Mouse (Mus musculus): ENCODE measurements around the gene C530008M17Rik. TPM values are rescaled to one million over a fixed set of nuclear protein-coding genes. Genes with fewer than 3 reads are reported as not detected.

C530008M17Rik gene
- polyA plus RNA-seq, 1 experiment, result 5.4 TPM

GRCm38 (mm10) chr5:76635592-76635991 lies 20.7 kb upstream of the C530008M17Rik start:
- no peaks in the 10 kb centered on the region for H3K27me3 ChIP-seq (ENCODE audit: control insufficient read depth)
- TF ChIP-seq TAL1 (IDR thresholded peaks at IDR 0.05; ENCODE audit: low read length), result no peak
- no peak for TF ChIP-seq GATA1 (IDR thresholded peaks at IDR 0.05; ENCODE audit: low read length)
- peaks cover 88% of the 10 kb centered on the region for H3K36me3 ChIP-seq (ENCODE audit: control insufficient read depth)
- peaks cover 2% of the 10 kb centered on the region; the same call in 1 of the 2 replicates for H3K9me3 ChIP-seq (ENCODE audit: control insufficient read depth, low read length)
- no peak overlapping the region for H3K4me3 ChIP-seq (replicated peaks)
- no peaks in the 10 kb centered on the region for H3K4me1 ChIP-seq (ENCODE audit: control insufficient read depth)

DNA sequence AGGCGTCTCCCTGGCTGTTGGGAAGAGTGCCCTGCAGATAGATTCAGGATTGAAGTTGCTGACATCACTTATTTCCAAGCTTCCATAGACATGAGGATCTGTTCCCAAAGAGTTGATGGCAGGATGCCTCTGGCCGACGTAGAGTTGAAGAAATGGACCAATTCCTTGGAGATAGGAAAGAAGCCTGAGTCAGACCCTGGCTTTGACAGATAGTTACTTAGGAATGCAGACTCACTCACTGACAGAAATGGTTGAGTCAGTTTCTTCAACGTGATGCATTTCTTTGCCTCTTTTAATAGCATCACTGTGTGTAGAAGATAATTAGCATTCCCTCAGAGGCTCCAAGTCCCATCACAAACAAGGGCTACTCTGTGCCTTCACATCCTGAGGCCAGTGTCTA lies 14.2 kb upstream of the C530008M17Rik start:
- H3K4me1 ChIP-seq (ENCODE audit: control insufficient read depth), result peaks cover 24% of the 10 kb centered on the region
- H3K4me3 ChIP-seq (replicated peaks), result no peak overlapping the region
- H3K9me3 ChIP-seq (ENCODE audit: control insufficient read depth, low read length), result no peaks in the 10 kb centered on the region
- H3K36me3 ChIP-seq (ENCODE audit: control insufficient read depth), result peaks cover 80% of the 10 kb centered on the region
- H3K27me3 ChIP-seq (ENCODE audit: control insufficient read depth), result no peaks in the 10 kb centered on the region
- TF ChIP-seq GATA1 (IDR thresholded peaks at IDR 0.05; ENCODE audit: low read length), result no peak
- no peak for TF ChIP-seq TAL1 (IDR thresholded peaks at IDR 0.05; ENCODE audit: low read length)

DNA sequence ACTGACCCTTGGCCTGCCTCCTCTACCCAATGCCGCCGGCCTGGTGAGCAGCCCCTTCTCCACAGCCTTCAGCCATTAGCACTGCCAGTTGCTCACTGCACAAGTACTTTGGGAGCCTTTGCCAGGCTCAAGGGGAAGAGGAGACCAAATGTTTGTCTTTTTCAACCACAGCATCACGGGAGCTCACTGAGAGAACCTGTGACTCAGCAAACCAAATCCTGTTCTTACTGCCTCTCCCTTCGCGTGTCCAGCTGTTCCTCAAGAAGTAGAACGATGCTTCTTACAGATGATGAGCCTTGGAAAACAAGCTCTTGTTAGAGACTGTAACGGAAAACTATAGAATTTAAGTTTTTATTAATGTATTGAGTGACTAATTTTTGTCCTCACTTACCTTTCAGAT lies 12.1 kb upstream of the C530008M17Rik start:
- Histone ChIP-seq H3K4me3 (replicated peaks) (no peak overlapping the region), H3K9me3 (ENCODE audit: control insufficient read depth, low read length) (no peaks in the 10 kb centered on the region), H3K36me3 (ENCODE audit: control insufficient read depth) (peaks cover 76% of the 10 kb centered on the region), H3K27me3 (ENCODE audit: control insufficient read depth) (no peaks in the 10 kb centered on the region), H3K4me1 (ENCODE audit: control insufficient read depth) (peaks cover 24% of the 10 kb centered on the region)
- TF ChIP-seq GATA1 (IDR thresholded peaks at IDR 0.05; ENCODE audit: low read length) (no peak), TAL1 (IDR thresholded peaks at IDR 0.05; ENCODE audit: low read length) (no peak)

DNA sequence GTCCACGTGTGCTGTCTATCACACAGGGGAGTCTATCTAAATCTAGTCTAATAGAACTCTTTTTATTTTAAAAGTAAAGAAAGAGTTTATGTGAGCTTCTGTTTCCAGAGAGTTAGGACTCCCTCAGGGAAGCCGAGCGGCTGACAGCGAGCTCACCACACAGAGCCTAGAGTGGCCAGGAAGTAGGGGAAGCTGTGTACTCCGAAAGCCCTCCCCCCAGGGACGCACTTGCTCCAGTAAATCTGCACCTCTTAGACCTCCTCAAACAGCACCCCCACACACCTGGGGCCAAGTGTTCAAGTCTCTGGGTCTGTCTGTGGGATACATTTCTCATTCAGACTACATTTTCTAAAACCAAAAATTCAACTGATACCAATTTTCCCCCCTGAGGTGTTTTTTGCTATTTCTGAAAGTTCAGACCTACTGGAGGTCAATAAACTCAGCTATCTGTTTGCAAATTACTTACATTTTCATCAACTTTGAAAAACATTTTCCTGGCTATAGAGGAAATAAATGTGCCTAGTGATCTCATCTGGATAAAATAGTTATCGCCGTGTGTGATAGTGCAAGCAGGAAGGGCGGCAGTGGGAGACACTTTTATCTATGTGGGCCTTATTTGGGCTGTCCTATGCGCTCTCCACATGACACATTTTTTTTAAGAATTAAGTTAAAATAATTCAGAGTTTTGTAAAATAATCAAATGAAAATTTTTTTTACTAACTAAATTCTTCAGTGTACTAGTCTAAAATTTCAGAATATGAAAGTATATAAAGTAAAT lies 11.0 kb upstream of the C530008M17Rik start:
- no peak overlapping the region for H3K4me3 ChIP-seq (replicated peaks)
- peaks cover 24% of the 10 kb centered on the region for H3K4me1 ChIP-seq (ENCODE audit: control insufficient read depth)
- H3K27me3 ChIP-seq (ENCODE audit: control insufficient read depth), result no peaks in the 10 kb centered on the region
- no peaks in the 10 kb centered on the region for H3K9me3 ChIP-seq (ENCODE audit: control insufficient read depth, low read length)
- H3K36me3 ChIP-seq (ENCODE audit: control insufficient read depth), result peaks cover 67% of the 10 kb centered on the region
- no peak for TF ChIP-seq GATA1 (IDR thresholded peaks at IDR 0.05; ENCODE audit: low read length)
- TF ChIP-seq TAL1 (IDR thresholded peaks at IDR 0.05; ENCODE audit: low read length), result no peak

GRCm38 (mm10) chr5:76649897-76650296 lies 6.4 kb upstream of the C530008M17Rik start:
- H3K9me3 ChIP-seq (ENCODE audit: control insufficient read depth, low read length), result no peaks in the 10 kb centered on the region
- H3K27me3 ChIP-seq (ENCODE audit: control insufficient read depth), result no peaks in the 10 kb centered on the region
- TF ChIP-seq GATA1 (IDR thresholded peaks at IDR 0.05; ENCODE audit: low read length) (no peak), TAL1 (IDR thresholded peaks at IDR 0.05; ENCODE audit: low read length) (no peak)
- peaks cover 16% of the 10 kb centered on the region for H3K4me1 ChIP-seq (ENCODE audit: control insufficient read depth)
- H3K36me3 ChIP-seq (ENCODE audit: control insufficient read depth), result peaks cover 26% of the 10 kb centered on the region
- H3K4me3 ChIP-seq (replicated peaks), result no peak overlapping the region

DNA sequence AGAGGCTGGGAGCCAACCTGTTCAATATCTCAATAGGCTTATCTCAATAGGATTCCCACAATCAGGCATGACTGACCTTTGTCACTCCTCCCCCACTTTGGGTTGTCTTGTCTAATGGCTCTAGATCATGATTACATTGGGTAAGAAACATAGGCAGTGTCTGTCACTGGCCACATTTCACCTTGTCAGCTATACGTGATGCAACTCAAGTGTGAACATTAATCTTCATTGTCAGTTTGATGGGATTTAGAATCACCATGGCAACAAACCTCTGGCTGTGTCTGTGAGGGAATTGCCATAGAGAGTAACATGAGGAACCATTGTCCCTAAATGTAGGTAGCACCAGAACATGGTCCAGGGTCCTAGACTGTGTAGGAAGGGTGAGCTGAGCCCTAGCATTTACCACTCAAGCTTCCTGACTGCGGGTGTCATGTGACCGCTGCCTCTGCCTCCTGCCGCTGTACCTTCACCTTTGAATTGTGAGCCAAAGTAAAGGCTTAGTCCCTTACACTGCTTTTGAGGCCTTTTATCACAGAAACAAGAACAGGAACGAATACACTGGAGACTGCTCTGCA lies 5.1 kb upstream of the C530008M17Rik start:
- Histone ChIP-seq H3K4me3 (replicated peaks) (no peak overlapping the region), H3K4me1 (ENCODE audit: control insufficient read depth) (peaks cover 14% of the 10 kb centered on the region), H3K36me3 (ENCODE audit: control insufficient read depth) (peaks cover 25% of the 10 kb centered on the region), H3K27me3 (ENCODE audit: control insufficient read depth) (no peaks in the 10 kb centered on the region), H3K9me3 (ENCODE audit: control insufficient read depth, low read length) (no peaks in the 10 kb centered on the region)
- TF ChIP-seq GATA1 (IDR thresholded peaks at IDR 0.05; ENCODE audit: low read length), result no peak
- TF ChIP-seq TAL1 (IDR thresholded peaks at IDR 0.05; ENCODE audit: low read length), result no peak

DNA sequence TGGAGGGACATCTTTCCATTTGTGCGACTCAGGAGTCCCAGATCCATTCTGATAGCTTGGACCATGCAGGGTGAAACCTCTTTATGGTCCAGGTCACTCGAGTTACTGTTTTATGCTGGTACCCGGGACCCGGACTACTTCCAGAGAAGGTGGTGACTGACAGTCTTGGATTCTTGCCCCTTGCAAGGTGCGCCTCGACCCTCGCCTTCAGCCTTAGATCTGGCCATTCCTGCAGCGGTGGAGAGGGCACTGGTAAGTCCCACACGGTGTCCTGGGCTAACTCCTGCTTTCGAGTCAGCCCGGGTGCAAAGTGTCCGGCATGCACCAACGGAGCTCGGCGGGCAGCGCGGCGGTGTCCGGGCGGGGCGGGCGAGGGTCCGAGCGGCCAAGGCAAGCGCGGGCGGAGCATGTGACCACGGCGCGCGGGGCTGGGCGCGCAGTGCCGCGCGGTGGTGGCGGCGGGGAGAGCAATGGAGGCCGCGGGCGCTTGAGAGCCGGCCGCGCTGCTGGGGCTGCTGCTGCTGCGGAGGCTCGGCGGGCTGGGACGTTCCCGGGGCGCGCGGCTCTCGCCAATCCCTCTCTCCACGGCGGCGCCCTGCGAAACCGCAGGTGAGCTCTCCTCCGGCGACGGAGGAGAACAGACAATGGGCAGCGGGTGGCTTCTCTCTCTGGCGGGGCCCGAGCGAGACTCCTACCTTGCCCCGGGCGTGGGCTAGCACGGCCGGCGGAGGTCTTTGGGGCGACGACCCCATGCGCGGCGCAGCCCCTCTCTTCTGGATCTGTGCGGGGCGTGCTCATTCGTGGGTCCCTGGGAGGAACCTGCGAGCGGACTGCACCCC lies 1.2 kb downstream of the C530008M17Rik start:
- Histone ChIP-seq H3K4me3 (replicated peaks) (peak overlapping the region; percentile 88), H3K36me3 (ENCODE audit: control insufficient read depth) (peaks cover 36% of the 10 kb centered on the region), H3K27me3 (ENCODE audit: control insufficient read depth) (no peaks in the 10 kb centered on the region), H3K9me3 (ENCODE audit: control insufficient read depth, low read length) (no peaks in the 10 kb centered on the region), H3K4me1 (ENCODE audit: control insufficient read depth) (peaks cover 67% of the 10 kb centered on the region)
- TF ChIP-seq GATA1 (IDR thresholded peaks at IDR 0.05; ENCODE audit: low read length), result no peak
- TF ChIP-seq TAL1 (IDR thresholded peaks at IDR 0.05; ENCODE audit: low read length), result no peak

- H3K27me3 ChIP-seq (ENCODE audit: control insufficient read depth), result no peaks in the 10 kb centered on the region
- peak; percentile 65 for TF ChIP-seq TAL1 (IDR thresholded peaks at IDR 0.05; ENCODE audit: low read length)
- peak; percentile 90 for TF ChIP-seq GATA1 (IDR thresholded peaks at IDR 0.05; ENCODE audit: low read length)
- H3K4me3 ChIP-seq (replicated peaks), result peak overlapping the region; percentile 88
- H3K36me3 ChIP-seq (ENCODE audit: control insufficient read depth), result peaks cover 42% of the 10 kb centered on the region
- H3K9me3 ChIP-seq (ENCODE audit: control insufficient read depth, low read length), result no peaks in the 10 kb centered on the region
- H3K4me1 ChIP-seq (ENCODE audit: control insufficient read depth), result peaks cover 73% of the 10 kb centered on the region
Observed at GRCm38 (mm10) chr5:76658084-76658934, 2.0 kb downstream of the C530008M17Rik start.
